Mouse (Mus musculus): ENCODE results near the gene Gsdme.

GRCm38 (mm10) chr6:50215373-50215745 is 48.3 kb downstream of the Gsdme start:
- TF ChIP-seq CTCF (IDR thresholded peaks at IDR 0.05; ENCODE audit: low read depth) (no peak), EP300 (IDR thresholded peaks at IDR 0.05; ENCODE audit: low read depth) (no peak)
